Mouse (Mus musculus): Measurements from ENCODE around the gene Trak1. TPM values are rescaled to one million over a fixed set of nuclear protein-coding genes. Genes with fewer than 3 reads are reported as not detected.

Trak1 gene
- polyA plus RNA-seq, 1 experiment from 2014 or later = 26.1 TPM

GRCm38 (mm10) chr9:121310501-121310900 is 13.2 kb downstream of the Trak1 start:
- Histone ChIP-seq H3K4me3 (ENCODE audit: low read depth, low read length) (no peak overlapping the region), H3K36me3 (ENCODE audit: control insufficient read depth, insufficient read depth, low read length) (peaks cover 3% of the 10 kb centered on the region; the same call in 1 of the 2 replicates), H3K27ac (ENCODE audit: low read depth) (no peak overlapping the region), H3K4me1 (replicated peaks; ENCODE audit: control insufficient read depth, insufficient read depth, low read length) (peaks cover 25% of the 10 kb centered on the region), H3K9ac (ENCODE audit: low read length) (no peak overlapping the region), H3K9me3 (ENCODE audit: control insufficient read depth, low read length) (no peaks in the 10 kb centered on the region), H3K27me3 (replicated peaks; ENCODE audit: control insufficient read depth, insufficient read depth, low read length) (no peaks in the 10 kb centered on the region), H3K4me2 (ENCODE audit: low read length) (no peak overlapping the region)
- DNase-seq (ENCODE audit: low spot score) = no peak
- no peak for ATAC-seq (replicated peaks; ENCODE audit: low FRiP score, low TSS enrichment, low read depth)
- 72% methylated on average over 7 of the region's 7 CpGs for WGBS

GRCm38 (mm10) chr9:121311846-121312236 is 14.5 kb downstream of the Trak1 start:
- no peaks in the 10 kb centered on the region for H3K9me3 ChIP-seq (ENCODE audit: control insufficient read depth, low read length)
- ATAC-seq (replicated peaks; ENCODE audit: low FRiP score, low TSS enrichment, low read depth) = no peak
- H3K4me3 ChIP-seq (ENCODE audit: low read depth, low read length) = no peak overlapping the region
- peaks cover 28% of the 10 kb centered on the region for H3K4me1 ChIP-seq (replicated peaks; ENCODE audit: control insufficient read depth, insufficient read depth, low read length)
- 68% methylated on average over 6 of the region's 6 CpGs for WGBS
- peaks cover under 1% of the 10 kb centered on the region; the same call in 1 of the 2 replicates for H3K36me3 ChIP-seq (ENCODE audit: control insufficient read depth, insufficient read depth, low read length)
- H3K27ac ChIP-seq (ENCODE audit: low read depth) = no peak overlapping the region
- no peaks in the 10 kb centered on the region for H3K27me3 ChIP-seq (replicated peaks; ENCODE audit: control insufficient read depth, insufficient read depth, low read length)
- peak; percentile 50 for DNase-seq (ENCODE audit: low spot score)
- H3K4me2 ChIP-seq (ENCODE audit: low read length) = no peak overlapping the region
- no peak overlapping the region for H3K9ac ChIP-seq (ENCODE audit: low read length)

- Histone ChIP-seq H3K9ac (ENCODE audit: low read length) (no peak overlapping the region), H3K27ac (ENCODE audit: low read depth) (no peak overlapping the region), H3K27me3 (replicated peaks; ENCODE audit: control insufficient read depth, insufficient read depth, low read length) (no peaks in the 10 kb centered on the region), H3K4me3 (ENCODE audit: low read depth, low read length) (no peak overlapping the region), H3K4me2 (ENCODE audit: low read length) (no peak overlapping the region), H3K36me3 (ENCODE audit: control insufficient read depth, insufficient read depth, low read length) (no peaks in the 10 kb centered on the region), H3K9me3 (ENCODE audit: control insufficient read depth, low read length) (no peaks in the 10 kb centered on the region), H3K4me1 (replicated peaks; ENCODE audit: control insufficient read depth, insufficient read depth, low read length) (peaks cover 33% of the 10 kb centered on the region)
- DNase-seq (ENCODE audit: low spot score) (peak; percentile 67), ATAC-seq (replicated peaks; ENCODE audit: low FRiP score, low TSS enrichment, low read depth) (peak; percentile 22; the same call in 1 of the 2 replicates)
- WGBS = 51% methylated on average over 10 of the region's 10 CpGs
Measured at GRCm38 (mm10) chr9:121312237-121312891, 15.1 kb downstream of the Trak1 start.

GRCm38 (mm10) chr9:121313656-121314374 is 16.5 kb downstream of the Trak1 start:
- H3K4me3 ChIP-seq (ENCODE audit: low read depth, low read length) = peak overlapping the region; percentile 28
- peak overlapping the region; percentile 92 for H3K27ac ChIP-seq (ENCODE audit: low read depth)
- H3K9ac ChIP-seq (ENCODE audit: low read length) = peak overlapping the region; percentile 38
- peak; percentile 80 for ATAC-seq (replicated peaks; ENCODE audit: low FRiP score, low TSS enrichment, low read depth)
- no peaks in the 10 kb centered on the region for H3K27me3 ChIP-seq (replicated peaks; ENCODE audit: control insufficient read depth, insufficient read depth, low read length)
- 5% methylated on average over 21 of the region's 21 CpGs for WGBS
- DNase-seq (ENCODE audit: low spot score) = peak; percentile 84
- H3K4me2 ChIP-seq (ENCODE audit: low read length) = peak overlapping the region; percentile 55
- H3K9me3 ChIP-seq (ENCODE audit: control insufficient read depth, low read length) = no peaks in the 10 kb centered on the region
- H3K4me1 ChIP-seq (replicated peaks; ENCODE audit: control insufficient read depth, insufficient read depth, low read length) = peaks cover 34% of the 10 kb centered on the region
- H3K36me3 ChIP-seq (ENCODE audit: control insufficient read depth, insufficient read depth, low read length) = no peaks in the 10 kb centered on the region

GRCm38 (mm10) chr9:121314541-121315152 is 17.3 kb downstream of the Trak1 start:
- no peaks in the 10 kb centered on the region for H3K27me3 ChIP-seq (replicated peaks; ENCODE audit: control insufficient read depth, insufficient read depth, low read length)
- H3K9ac ChIP-seq (ENCODE audit: low read length) = peak overlapping the region; percentile 38
- no peaks in the 10 kb centered on the region for H3K9me3 ChIP-seq (ENCODE audit: control insufficient read depth, low read length)
- 7% methylated on average over 14 of the region's 14 CpGs for WGBS
- peak overlapping the region; percentile 55 for H3K4me2 ChIP-seq (ENCODE audit: low read length)
- no peaks in the 10 kb centered on the region for H3K36me3 ChIP-seq (ENCODE audit: control insufficient read depth, insufficient read depth, low read length)
- H3K27ac ChIP-seq (ENCODE audit: low read depth) = peak overlapping the region; percentile 92
- DNase-seq (ENCODE audit: low spot score) (peak; percentile 73), ATAC-seq (replicated peaks; ENCODE audit: low FRiP score, low TSS enrichment, low read depth) (peak; percentile 28; the same call in 1 of the 2 replicates)
- peak overlapping the region; percentile 28 for H3K4me3 ChIP-seq (ENCODE audit: low read depth, low read length)
- H3K4me1 ChIP-seq (replicated peaks; ENCODE audit: control insufficient read depth, insufficient read depth, low read length) = peaks cover 37% of the 10 kb centered on the region

GRCm38 (mm10) chr9:121315901-121316595 is 18.7 kb downstream of the Trak1 start:
- Histone ChIP-seq H3K9me3 (ENCODE audit: control insufficient read depth, low read length) (no peaks in the 10 kb centered on the region), H3K4me3 (ENCODE audit: low read depth, low read length) (no peak overlapping the region), H3K27me3 (replicated peaks; ENCODE audit: control insufficient read depth, insufficient read depth, low read length) (no peaks in the 10 kb centered on the region), H3K27ac (ENCODE audit: low read depth) (no peak overlapping the region), H3K36me3 (ENCODE audit: control insufficient read depth, insufficient read depth, low read length) (no peaks in the 10 kb centered on the region), H3K4me2 (ENCODE audit: low read length) (no peak overlapping the region), H3K4me1 (replicated peaks; ENCODE audit: control insufficient read depth, insufficient read depth, low read length) (peaks cover 39% of the 10 kb centered on the region), H3K9ac (ENCODE audit: low read length) (no peak overlapping the region)
- ATAC-seq (replicated peaks; ENCODE audit: low FRiP score, low TSS enrichment, low read depth) (no peak), DNase-seq (ENCODE audit: low spot score) (no peak)
- WGBS = 69% methylated on average over 4 of the region's 4 CpGs

- Histone ChIP-seq H3K9ac (ENCODE audit: low read length) (no peak overlapping the region), H3K9me3 (ENCODE audit: control insufficient read depth, low read length) (no peaks in the 10 kb centered on the region), H3K27me3 (replicated peaks; ENCODE audit: control insufficient read depth, insufficient read depth, low read length) (no peaks in the 10 kb centered on the region), H3K27ac (ENCODE audit: low read depth) (no peak overlapping the region; the same call in 1 of the 2 replicates), H3K4me1 (replicated peaks; ENCODE audit: control insufficient read depth, insufficient read depth, low read length) (peaks cover 38% of the 10 kb centered on the region), H3K4me3 (ENCODE audit: low read depth, low read length) (no peak overlapping the region), H3K36me3 (ENCODE audit: control insufficient read depth, insufficient read depth, low read length) (no peaks in the 10 kb centered on the region), H3K4me2 (ENCODE audit: low read length) (no peak overlapping the region)
- no peak for DNase-seq (ENCODE audit: low spot score)
- 64% methylated on average over 12 of the region's 12 CpGs for WGBS
- no peak for ATAC-seq (replicated peaks; ENCODE audit: low FRiP score, low TSS enrichment, low read depth)
Measured at GRCm38 (mm10) chr9:121316621-121317405, 19.5 kb downstream of the Trak1 start.
